In genomic region chr8:119669284-119669683, GRCm38 (mm10) we compare ENCODE assay signal across 12 mouse cellular contexts. TPM values are rescaled to one million over a fixed set of nuclear protein-coding genes. Genes with fewer than 3 reads are reported as not detected.
DNase-seq lines count a peak whose midpoint lies in the region; ATAC-seq and TF ChIP-seq lines count a peak whose summit lies in the region.
"Had no signal": no experiment of that assay in that cellular context is flagged by ENCODE, and none has a peak within 500 bp of the region (broad histone marks: within the 10 kb centered on the region; RNA-seq: fewer than 3 reads in every experiment).

No protein-coding gene starts in this region.

- no peaks in the 10 kb centered on the region for H3K27me3 ChIP-seq in hindbrain, postnatal 0 days (ENCODE audit: insufficient read depth, low read length)
- peaks cover 12% of the 10 kb centered on the region; the same call in 1 of the 2 replicates for H3K27me3 ChIP-seq in hindbrain, embryonic 13.5 days
- peaks cover 19% of the 10 kb centered on the region; the same call in 1 of the 2 replicates for H3K27me3 ChIP-seq in E14TG2a.4 (ENCODE audit: insufficient read depth, low read length)
- peaks cover 15% of the 10 kb centered on the region; the same call in 1 of the 2 replicates for H3K27me3 ChIP-seq in neural tube, embryonic 15.5 days (replicated peaks)

- H3K4me3 ChIP-seq in hindbrain, postnatal 0 days (ENCODE audit: low read length), result no peak overlapping the region
- H3K4me3 ChIP-seq in hindbrain, embryonic 13.5 days, result no peak overlapping the region
- H3K4me3 ChIP-seq in E14TG2a.4 (replicated peaks; ENCODE audit: low read length), result no peak overlapping the region
- H3K4me3 ChIP-seq in neural tube, embryonic 15.5 days (replicated peaks), result no peak overlapping the region
- H3K4me3 ChIP-seq: embryonic facial prominence, embryonic 15.5 days; megakaryocyte, embryonic 14.5 days had no signal

- ATAC-seq in hindbrain, postnatal 0 days, result no peak
- no peak for ATAC-seq in hindbrain, embryonic 13.5 days (ENCODE audit: low FRiP score)
- peak; percentile 46; the same call in 1 of the 2 replicates for ATAC-seq in common myeloid progenitor, adult 5-6 weeks (replicated peaks; ENCODE audit: low read depth, poor library complexity, severe bottlenecking)
- ATAC-seq in neural tube, embryonic 15.5 days (ENCODE audit: low FRiP score), result no peak

- no peak overlapping the region for H3K4me2 ChIP-seq in hindbrain, postnatal 0 days (ENCODE audit: low read depth, low read length)
- no peak overlapping the region for H3K4me2 ChIP-seq in hindbrain, embryonic 13.5 days
- H3K4me2 ChIP-seq in neural tube, embryonic 15.5 days, result no peak overlapping the region
- H3K4me2 ChIP-seq: embryonic facial prominence, embryonic 15.5 days had no signal

- DNase-seq in hindbrain, postnatal 0 days (ENCODE audit: low spot score), result no peak
- peak; percentile 64 to 66 for DNase-seq in lung, postnatal 4 days
- no peak for DNase-seq in cerebellum, postnatal 4 days (ENCODE audit: low spot score in 2 of 2)
- DNase-seq in Muller cell, postnatal 12 days (ENCODE audit: inconsistent ontology term), result no peak
- DNase-seq: kidney, adult 9 months; right cerebral cortex, adult 18-20 months had no signal

- H3K9ac ChIP-seq in hindbrain, postnatal 0 days (replicated peaks; ENCODE audit: low read length), result no peak overlapping the region
- H3K9ac ChIP-seq in hindbrain, embryonic 13.5 days, result no peak overlapping the region
- H3K9ac ChIP-seq in neural tube, embryonic 15.5 days (replicated peaks), result no peak overlapping the region
- H3K9ac ChIP-seq: embryonic facial prominence, embryonic 15.5 days had no signal

- H3K4me1 ChIP-seq in hindbrain, postnatal 0 days (ENCODE audit: insufficient read depth, low read length), result no peaks in the 10 kb centered on the region
- 0 out of 2 replicates have a peak, but pooled peaks cover 5% of the 10 kb centered on the region for H3K4me1 ChIP-seq in hindbrain, embryonic 13.5 days (replicated peaks)
- H3K4me1 ChIP-seq in E14TG2a.4 (replicated peaks; ENCODE audit: low read depth, low read length), result peaks cover 38% of the 10 kb centered on the region
- 0 out of 2 replicates have a peak, but pooled peaks cover 3% of the 10 kb centered on the region for H3K4me1 ChIP-seq in neural tube, embryonic 15.5 days

- peak; percentile 49 for TF ChIP-seq CTCF in hindbrain, postnatal 0 days (IDR thresholded peaks at IDR 0.05; ENCODE audit: low read depth)
- peak; percentile 80 for TF ChIP-seq CTCF in E14TG2a.4 (conservative IDR thresholded peaks at IDR 0.05; ENCODE audit: low read length)

- WGBS in hindbrain, postnatal 0 days, result 62% methylated on average over 12 of the region's 12 CpGs
- 61% methylated on average over 12 of the region's 12 CpGs for WGBS in hindbrain, embryonic 13.5 days
- 62% methylated on average over 12 of the region's 12 CpGs for WGBS in neural tube, embryonic 15.5 days

- no peak overlapping the region for H3K27ac ChIP-seq in hindbrain, postnatal 0 days
- H3K27ac ChIP-seq in hindbrain, embryonic 13.5 days, result no peak overlapping the region
- no peak overlapping the region for H3K27ac ChIP-seq in neural tube, embryonic 15.5 days (replicated peaks)
- H3K27ac ChIP-seq: embryonic facial prominence, embryonic 15.5 days had no signal

- H3K9me3 ChIP-seq in hindbrain, postnatal 0 days (ENCODE audit: low read length), result no peaks in the 10 kb centered on the region
- no peaks in the 10 kb centered on the region for H3K9me3 ChIP-seq in hindbrain, embryonic 13.5 days
- H3K9me3 ChIP-seq in E14TG2a.4 (ENCODE audit: low read length), result no peaks in the 10 kb centered on the region
- no peaks in the 10 kb centered on the region for H3K9me3 ChIP-seq in neural tube, embryonic 15.5 days (replicated peaks)
- H3K9me3 ChIP-seq: embryonic facial prominence, embryonic 15.5 days had no signal

- no peaks in the 10 kb centered on the region for H3K36me3 ChIP-seq in hindbrain, postnatal 0 days (ENCODE audit: insufficient read depth, low read length)
- H3K36me3 ChIP-seq in hindbrain, embryonic 13.5 days, result no peaks in the 10 kb centered on the region
- no peaks in the 10 kb centered on the region for H3K36me3 ChIP-seq in E14TG2a.4 (ENCODE audit: insufficient read depth, low read length)
- no peaks in the 10 kb centered on the region for H3K36me3 ChIP-seq in neural tube, embryonic 15.5 days
- H3K36me3 ChIP-seq: embryonic facial prominence, embryonic 15.5 days had no signal

RNA-seq across cellular contexts. Expression of gene Wfdc1, which starts 3.1 kb away (rescaled TPM):
- total RNA-seq in hindbrain, postnatal 0 days (2014; rRNA removed), result 20.6 and 24.1 TPM in 2 replicates
- polyA plus RNA-seq in hindbrain, postnatal 0 days (2015; fragmentation: Nextera tagmentation; extraction: Ambion mirVana), result 10.6 and 12.0 TPM in 2 replicates
- polyA plus RNA-seq in hindbrain, embryonic 13.5 days (2015; fragmentation: Nextera tagmentation; extraction: Ambion mirVana), result 3.3 and 3.5 TPM in 2 replicates
- total RNA-seq in common myeloid progenitor, adult 5-6 weeks (2017), result not detected in 2 replicates
- 5.9 and 6.2 TPM in 2 replicates for polyA plus RNA-seq in neural tube, embryonic 15.5 days (2015; fragmentation: Nextera tagmentation; extraction: Ambion mirVana)

RNA-seq across cellular contexts. Expression of gene Atp2c2, which starts 30.5 kb away (rescaled TPM):
- 0.26 and 0.29 TPM in 2 replicates for total RNA-seq in hindbrain, postnatal 0 days (2014; rRNA removed)
- 0.66 and 0.98 TPM in 2 replicates for polyA plus RNA-seq in hindbrain, postnatal 0 days (2015; fragmentation: Nextera tagmentation; extraction: Ambion mirVana)
- polyA plus RNA-seq in hindbrain, embryonic 13.5 days (2015; fragmentation: Nextera tagmentation; extraction: Ambion mirVana), result 0.21 TPM in 1 of 2 replicates, not detected in the other
- total RNA-seq in common myeloid progenitor, adult 5-6 weeks (2017), result not detected in 2 replicates
- polyA plus RNA-seq in neural tube, embryonic 15.5 days (2015; fragmentation: Nextera tagmentation; extraction: Ambion mirVana), result 0.36 and 0.41 TPM in 2 replicates

RNA-seq across cellular contexts. Expression of gene Kcng4, which starts 33.8 kb away (rescaled TPM):
- 0.11 and 0.73 TPM in 2 replicates for total RNA-seq in hindbrain, postnatal 0 days (2014; rRNA removed)
- 0.19 and 0.21 TPM in 2 replicates for polyA plus RNA-seq in hindbrain, postnatal 0 days (2015; fragmentation: Nextera tagmentation; extraction: Ambion mirVana)
- polyA plus RNA-seq in hindbrain, embryonic 13.5 days (2015; fragmentation: Nextera tagmentation; extraction: Ambion mirVana), result 0.09 TPM in 1 of 2 replicates, not detected in the other
- not detected in 2 replicates for total RNA-seq in common myeloid progenitor, adult 5-6 weeks (2017)
- 0.09 and 0.14 TPM in 2 replicates for polyA plus RNA-seq in neural tube, embryonic 15.5 days (2015; fragmentation: Nextera tagmentation; extraction: Ambion mirVana)

RNA-seq across cellular contexts. Expression of gene Adad2, which starts 56.7 kb away (rescaled TPM):
- total RNA-seq in hindbrain, postnatal 0 days (2014; rRNA removed), result 0.63 and 1.0 TPM in 2 replicates
- polyA plus RNA-seq in hindbrain, postnatal 0 days (2015; fragmentation: Nextera tagmentation; extraction: Ambion mirVana), result 0.11 TPM in 1 of 2 replicates, not detected in the other
- polyA plus RNA-seq in hindbrain, embryonic 13.5 days (2015; fragmentation: Nextera tagmentation; extraction: Ambion mirVana), result not detected in 2 replicates
- total RNA-seq in common myeloid progenitor, adult 5-6 weeks (2017), result not detected in 2 replicates
- 0.10 and 0.11 TPM in 2 replicates for polyA plus RNA-seq in neural tube, embryonic 15.5 days (2015; fragmentation: Nextera tagmentation; extraction: Ambion mirVana)

Comparison
In these comparisons a context has a peak if more than half of its experiments do, and no peak if none do; other contexts are left out.
1. DNase-seq: peak in lung, postnatal 4 days (2 of 2); none in hindbrain, postnatal 0 days (single experiment), cerebellum, postnatal 4 days (0 of 2) and Muller cell, postnatal 12 days (single experiment).